Mouse (Mus musculus): ENCODE results near the gene Chn2. TPM values are rescaled to one million over a fixed set of nuclear protein-coding genes. Genes with fewer than 3 reads are reported as not detected.

The Chn2 gene
- polyA plus RNA-seq, 1 experiment from 2014 or later = 42.0 TPM

DNA sequence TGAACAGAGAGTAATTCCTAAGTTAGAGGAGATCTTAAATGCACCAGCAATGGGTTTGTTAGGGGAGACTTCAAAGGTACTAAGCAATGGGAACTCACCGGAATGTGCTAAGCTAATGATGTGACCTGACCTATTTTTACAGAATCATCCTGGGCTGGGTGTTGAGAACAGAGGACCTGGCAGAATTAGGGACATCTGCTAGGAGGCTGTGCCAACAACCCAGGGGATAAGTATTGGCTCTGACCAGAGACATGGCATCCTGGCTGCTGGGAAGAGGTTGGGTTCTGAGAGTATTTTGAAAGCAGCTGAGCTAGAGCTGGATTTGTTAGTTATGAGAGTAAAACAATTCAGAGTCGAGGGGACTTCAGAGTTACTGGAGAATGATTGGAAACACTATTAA is 40.5 kb downstream of the Chn2 start:
- Histone ChIP-seq H3K9me3 (ENCODE audit: control insufficient read depth, low read length) (no peaks in the 10 kb centered on the region), H3K4me3 (replicated peaks; ENCODE audit: low read length) (no peak overlapping the region), H3K27ac (ENCODE audit: low read length) (no peak overlapping the region), H3K27me3 (replicated peaks; ENCODE audit: control insufficient read depth, insufficient read depth, low read length) (no peaks in the 10 kb centered on the region), H3K9ac (replicated peaks; ENCODE audit: low read depth, low read length) (no peak overlapping the region), H3K4me2 (ENCODE audit: low read length) (no peak overlapping the region), H3K36me3 (ENCODE audit: control insufficient read depth, insufficient read depth) (no peaks in the 10 kb centered on the region), H3K4me1 (replicated peaks; ENCODE audit: control insufficient read depth, insufficient read depth, low read length) (0 out of 2 replicates have a peak, but pooled peaks cover 3% of the 10 kb centered on the region)
- ATAC-seq = no peak
- WGBS = 84% methylated on average over 2 of the region's 2 CpGs

- H3K9me3 ChIP-seq (ENCODE audit: control insufficient read depth, low read length) = no peaks in the 10 kb centered on the region
- no peaks in the 10 kb centered on the region for H3K27me3 ChIP-seq (replicated peaks; ENCODE audit: control insufficient read depth, insufficient read depth, low read length)
- H3K36me3 ChIP-seq (ENCODE audit: control insufficient read depth, insufficient read depth) = no peaks in the 10 kb centered on the region
- no peak overlapping the region for H3K9ac ChIP-seq (replicated peaks; ENCODE audit: low read depth, low read length)
- H3K4me3 ChIP-seq (replicated peaks; ENCODE audit: low read length) = no peak overlapping the region
- no peak for ATAC-seq
- H3K4me1 ChIP-seq (replicated peaks; ENCODE audit: control insufficient read depth, insufficient read depth, low read length) = no peaks in the 10 kb centered on the region
- no peak overlapping the region for H3K27ac ChIP-seq (ENCODE audit: low read length)
- no peak overlapping the region for H3K4me2 ChIP-seq (ENCODE audit: low read length)
- WGBS = 96% methylated on average over 15 of the region's 15 CpGs
These were observed 41.3 kb downstream of the Chn2 start for GRCm38 (mm10) chr6:54080518-54081285.

GRCm38 (mm10) chr6:54082576-54082975 is 43.2 kb downstream of the Chn2 start:
- Histone ChIP-seq H3K9ac (replicated peaks; ENCODE audit: low read depth, low read length) (no peak overlapping the region), H3K36me3 (ENCODE audit: control insufficient read depth, insufficient read depth) (no peaks in the 10 kb centered on the region), H3K4me1 (replicated peaks; ENCODE audit: control insufficient read depth, insufficient read depth, low read length) (no peaks in the 10 kb centered on the region), H3K4me3 (replicated peaks; ENCODE audit: low read length) (no peak overlapping the region), H3K4me2 (ENCODE audit: low read length) (no peak overlapping the region), H3K27ac (ENCODE audit: low read length) (no peak overlapping the region), H3K27me3 (replicated peaks; ENCODE audit: control insufficient read depth, insufficient read depth, low read length) (no peaks in the 10 kb centered on the region), H3K9me3 (ENCODE audit: control insufficient read depth, low read length) (no peaks in the 10 kb centered on the region)
- 79% methylated on average over 2 of the region's 2 CpGs for WGBS
- no peak for ATAC-seq

DNA sequence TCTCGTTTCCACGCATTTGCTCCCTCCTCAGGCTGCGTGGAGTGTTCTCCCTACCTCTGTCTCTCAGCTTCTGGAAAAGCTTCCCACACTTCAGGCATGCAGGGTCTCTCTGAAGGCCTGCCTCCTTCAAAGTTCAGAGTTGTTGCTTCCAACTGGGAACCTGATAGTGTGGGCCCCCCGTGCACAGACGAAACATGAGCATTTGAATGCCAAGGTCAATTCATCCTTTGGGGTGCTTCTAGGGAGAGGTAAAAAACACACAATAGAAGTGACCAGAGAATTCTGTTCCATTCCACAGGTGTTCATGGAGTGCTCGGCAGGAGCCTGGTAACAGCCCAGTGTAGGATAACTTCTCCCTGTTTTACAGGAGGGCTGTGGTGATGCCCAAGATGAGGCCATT is 44.7 kb downstream of the Chn2 start:
- ATAC-seq = no peak
- H3K9me3 ChIP-seq (ENCODE audit: control insufficient read depth, low read length) = no peaks in the 10 kb centered on the region
- H3K27me3 ChIP-seq (replicated peaks; ENCODE audit: control insufficient read depth, insufficient read depth, low read length) = no peaks in the 10 kb centered on the region
- no peaks in the 10 kb centered on the region for H3K36me3 ChIP-seq (ENCODE audit: control insufficient read depth, insufficient read depth)
- H3K4me1 ChIP-seq (replicated peaks; ENCODE audit: control insufficient read depth, insufficient read depth, low read length) = no peaks in the 10 kb centered on the region
- H3K4me3 ChIP-seq (replicated peaks; ENCODE audit: low read length) = no peak overlapping the region
- 91% methylated on average over 6 of the region's 6 CpGs for WGBS
- H3K9ac ChIP-seq (replicated peaks; ENCODE audit: low read depth, low read length) = no peak overlapping the region
- H3K27ac ChIP-seq (ENCODE audit: low read length) = no peak overlapping the region
- H3K4me2 ChIP-seq (ENCODE audit: low read length) = no peak overlapping the region

GRCm38 (mm10) chr6:54085009-54085408 is 45.7 kb downstream of the Chn2 start:
- Histone ChIP-seq H3K36me3 (ENCODE audit: control insufficient read depth, insufficient read depth) (no peaks in the 10 kb centered on the region), H3K4me2 (ENCODE audit: low read length) (no peak overlapping the region), H3K4me3 (replicated peaks; ENCODE audit: low read length) (no peak overlapping the region), H3K27ac (ENCODE audit: low read length) (no peak overlapping the region), H3K9me3 (ENCODE audit: control insufficient read depth, low read length) (no peaks in the 10 kb centered on the region), H3K27me3 (replicated peaks; ENCODE audit: control insufficient read depth, insufficient read depth, low read length) (no peaks in the 10 kb centered on the region), H3K4me1 (replicated peaks; ENCODE audit: control insufficient read depth, insufficient read depth, low read length) (no peaks in the 10 kb centered on the region), H3K9ac (replicated peaks; ENCODE audit: low read depth, low read length) (no peak overlapping the region)
- ATAC-seq = no peak
- WGBS = 90% methylated on average over 9 of the region's 9 CpGs

DNA sequence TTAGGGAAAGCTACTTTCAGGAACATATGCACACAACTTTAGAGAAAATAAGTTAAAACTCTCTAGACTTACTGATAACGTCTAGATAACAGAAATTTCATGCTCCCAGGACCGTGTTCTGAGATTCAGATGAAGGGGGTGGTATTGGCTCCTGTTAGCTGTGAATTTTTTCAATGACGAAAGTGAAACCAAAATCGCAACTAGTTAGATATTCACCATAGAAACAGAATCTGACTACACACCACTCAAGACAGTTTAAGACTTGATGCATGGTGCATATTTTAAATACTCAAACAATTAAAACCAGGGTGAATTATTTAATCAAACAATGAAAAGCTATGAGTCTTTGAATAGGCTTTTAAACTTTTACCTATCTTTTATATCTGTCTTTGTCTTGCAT is 48.8 kb downstream of the Chn2 start:
- no peak for ATAC-seq
- H3K9me3 ChIP-seq (ENCODE audit: control insufficient read depth, low read length) = no peaks in the 10 kb centered on the region
- no peak overlapping the region for H3K4me3 ChIP-seq (replicated peaks; ENCODE audit: low read length)
- 81% methylated on average over 4 of the region's 4 CpGs for WGBS
- no peak overlapping the region for H3K27ac ChIP-seq (ENCODE audit: low read length)
- 0 out of 2 replicates have a peak, but pooled peaks cover 3% of the 10 kb centered on the region for H3K4me1 ChIP-seq (replicated peaks; ENCODE audit: control insufficient read depth, insufficient read depth, low read length)
- H3K36me3 ChIP-seq (ENCODE audit: control insufficient read depth, insufficient read depth) = no peaks in the 10 kb centered on the region
- H3K4me2 ChIP-seq (ENCODE audit: low read length) = no peak overlapping the region
- no peak overlapping the region for H3K9ac ChIP-seq (replicated peaks; ENCODE audit: low read depth, low read length)
- H3K27me3 ChIP-seq (replicated peaks; ENCODE audit: control insufficient read depth, insufficient read depth, low read length) = no peaks in the 10 kb centered on the region

GRCm38 (mm10) chr6:54090822-54091221 is 51.5 kb downstream of the Chn2 start:
- Histone ChIP-seq H3K4me3 (replicated peaks; ENCODE audit: low read length) (no peak overlapping the region), H3K9me3 (ENCODE audit: control insufficient read depth, low read length) (no peaks in the 10 kb centered on the region), H3K27ac (ENCODE audit: low read length) (no peak overlapping the region), H3K36me3 (ENCODE audit: control insufficient read depth, insufficient read depth) (no peaks in the 10 kb centered on the region), H3K9ac (replicated peaks; ENCODE audit: low read depth, low read length) (no peak overlapping the region), H3K27me3 (replicated peaks; ENCODE audit: control insufficient read depth, insufficient read depth, low read length) (no peaks in the 10 kb centered on the region), H3K4me2 (ENCODE audit: low read length) (no peak overlapping the region), H3K4me1 (replicated peaks; ENCODE audit: control insufficient read depth, insufficient read depth, low read length) (0 out of 2 replicates have a peak, but pooled peaks cover 3% of the 10 kb centered on the region)
- WGBS = 74% methylated on average over 3 of the region's 3 CpGs
- ATAC-seq = no peak

DNA sequence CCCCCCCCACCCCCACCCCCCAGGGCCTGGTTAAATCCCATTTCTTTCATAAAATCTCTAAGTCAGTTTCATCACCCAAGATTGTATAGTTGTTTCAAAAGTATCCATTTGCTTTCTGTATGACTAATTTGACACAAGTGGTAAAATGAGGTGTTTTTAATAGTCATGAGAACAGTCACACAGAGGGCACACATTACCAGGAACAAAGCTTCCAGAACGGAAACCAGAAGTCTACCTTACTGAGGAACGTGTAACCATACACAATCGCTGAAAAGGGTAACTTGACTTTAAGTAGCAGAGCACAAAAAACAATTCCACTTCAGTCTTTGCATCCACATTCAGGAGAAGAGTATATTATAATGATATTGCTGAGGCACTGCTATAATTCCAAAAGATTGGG is 53.6 kb downstream of the Chn2 start:
- H3K27ac ChIP-seq (ENCODE audit: low read length) = no peak overlapping the region

GRCm38 (mm10) chr6:54096147-54096761 is 56.9 kb downstream of the Chn2 start:
- no peaks in the 10 kb centered on the region for H3K27me3 ChIP-seq (replicated peaks; ENCODE audit: control insufficient read depth, insufficient read depth, low read length)
- H3K4me2 ChIP-seq (ENCODE audit: low read length) = no peak overlapping the region
- H3K27ac ChIP-seq (ENCODE audit: low read length) = no peak overlapping the region
- whole genome bisulfite sequencing = 18% methylated on average over 6 of the region's 6 CpGs
- 0 out of 2 replicates have a peak, but pooled peaks cover 3% of the 10 kb centered on the region for H3K4me1 ChIP-seq (replicated peaks; ENCODE audit: control insufficient read depth, insufficient read depth, low read length)
- H3K36me3 ChIP-seq (ENCODE audit: control insufficient read depth, insufficient read depth) = no peaks in the 10 kb centered on the region
- no peak for ATAC-seq
- H3K9ac ChIP-seq (replicated peaks; ENCODE audit: low read depth, low read length) = no peak overlapping the region
- no peak overlapping the region for H3K4me3 ChIP-seq (replicated peaks; ENCODE audit: low read length)
- H3K9me3 ChIP-seq (ENCODE audit: control insufficient read depth, low read length) = no peaks in the 10 kb centered on the region

More for the DNA sequence above, 53.6 kb downstream of the Chn2 start:
- no peak for ATAC-seq
- H3K36me3 ChIP-seq (ENCODE audit: control insufficient read depth, insufficient read depth) = no peaks in the 10 kb centered on the region
- H3K4me1 ChIP-seq (replicated peaks; ENCODE audit: control insufficient read depth, insufficient read depth, low read length) = 0 out of 2 replicates have a peak, but pooled peaks cover 3% of the 10 kb centered on the region
- no peaks in the 10 kb centered on the region for H3K9me3 ChIP-seq (ENCODE audit: control insufficient read depth, low read length)
- H3K27me3 ChIP-seq (replicated peaks; ENCODE audit: control insufficient read depth, insufficient read depth, low read length) = no peaks in the 10 kb centered on the region
- WGBS = 71% methylated on average over 3 of the region's 3 CpGs
- H3K4me2 ChIP-seq (ENCODE audit: low read length) = no peak overlapping the region
- no peak overlapping the region for H3K4me3 ChIP-seq (replicated peaks; ENCODE audit: low read length)
- no peak overlapping the region for H3K9ac ChIP-seq (replicated peaks; ENCODE audit: low read depth, low read length)
